Mouse (Mus musculus): ENCODE measurements around the gene Wdr66.

GRCm38 (mm10) chr5:123326751-123327148 lies 74.8 kb downstream of the Wdr66 start:
- TF ChIP-seq EP300 (IDR thresholded peaks at IDR 0.05; ENCODE audit: insufficient read depth, low read depth, low read length) = no peak
- TF ChIP-seq CTCF (IDR thresholded peaks at IDR 0.05) = no peak
